Mouse (Mus musculus) intestine, postnatal 0 days (tissue): ENCODE data around the gene Prox1. TPM values are rescaled to one million over a fixed set of nuclear protein-coding genes. Genes with fewer than 3 reads are reported as not detected.

Source experiments
- ATAC-seq: fragments of 200-750 bp; cut with Nextera tagmentation; 2 replicates; pipeline ENCODE4 v1.8.0; 2017; ENCODE audit warnings: mild to moderate bottlenecking, moderate TSS enrichment, moderate library complexity
- H3K27ac ChIP-seq: fragments of 300-500 bp; sonication (generic); 2 replicates; pipeline ENCODE4 v1.5.1; 2014; ENCODE audit warnings: mild to moderate bottlenecking, low read depth, low read length, moderate library complexity
- H3K27me3 ChIP-seq: fragments of 300-500 bp; sonication (generic); replicated peaks from 2 replicates; pipeline ENCODE4 v1.6.1; 2014; ENCODE audit warnings: low read length, mixed read lengths; ENCODE audit not compliant: control insufficient read depth, insufficient read depth
- H3K36me3 ChIP-seq: fragments of 300-500 bp; sonication (generic); 2 replicates; pipeline ENCODE4 v1.6.1; 2014; ENCODE audit warnings: mild to moderate bottlenecking, moderate library complexity; ENCODE audit not compliant: control insufficient read depth, insufficient read depth
- H3K4me1 ChIP-seq: fragments of 300-500 bp; sonication (generic); replicated peaks from 2 replicates; pipeline ENCODE4 v1.6.1; 2014; ENCODE audit warnings: antibody characterized with exemption, low read length, mixed read lengths; ENCODE audit not compliant: control insufficient read depth, insufficient read depth
- H3K4me2 ChIP-seq: fragments of 300-500 bp; sonication (generic); replicated peaks from 2 replicates; pipeline ENCODE4 v1.6.1; 2014; ENCODE audit warnings: low read depth, mild to moderate bottlenecking, moderate library complexity
- H3K4me3 ChIP-seq: fragments of 300-500 bp; sonication (generic); 2 replicates; pipeline ENCODE4 v1.5.1; 2014; ENCODE audit warnings: low read depth, low read length
- H3K9ac ChIP-seq: fragments of 300-500 bp; sonication (generic); 2 replicates; pipeline ENCODE4 v1.6.1; 2014; ENCODE audit warnings: mild to moderate bottlenecking, low read depth, low read length
- H3K9me3 ChIP-seq: fragments of 300-500 bp; sonication (generic); 2 replicates; pipeline ENCODE4 v1.6.1; 2016; ENCODE audit warnings: mixed run types; ENCODE audit not compliant: control insufficient read depth
- CTCF ChIP-seq: sonication (generic); IDR thresholded peaks from 2 replicates; pipeline ENCODE4 v1.5.1; 2016; ENCODE audit warnings: low read depth, mild to moderate bottlenecking, control low read depth, antibody characterized with exemption, moderate library complexity
- WGBS: fragments of 180-500 bp; shearing (Covaris S2); extraction: QIAGEN DNeasy Blood & Tissue Kit; methylation state at CpG from one replicate; pipeline ENCODE4 v1.1.7; 2014; 5-methylcytosine and 5-hydroxymethylcytosine counted together
- polyA plus RNA-seq: library from polyadenylated mRNA; unstranded; fragments of >200 nt; fragmentation: Nextera tagmentation; extraction: Ambion mirVana; gene quantifications from 2 replicates; pipeline ENCODE4 v1.2.1, GENCODE M21; 2015

Prox1 gene
- polyA plus RNA-seq, 1 experiment from 2014 or later, result 1.4 TPM

- TF ChIP-seq CTCF, result peak; percentile 29
- no peak overlapping the region for H3K4me3 ChIP-seq
- no peaks in the 10 kb centered on the region for H3K4me1 ChIP-seq
- no peak overlapping the region for H3K9ac ChIP-seq
- ATAC-seq, result no peak
- H3K27me3 ChIP-seq, result no peaks in the 10 kb centered on the region
- H3K4me2 ChIP-seq, result no peak overlapping the region
- WGBS, result 91% methylated on average over 1 of the region's 1 CpGs
- H3K9me3 ChIP-seq, result no peaks in the 10 kb centered on the region
- H3K36me3 ChIP-seq, result no peaks in the 10 kb centered on the region
- H3K27ac ChIP-seq, result no peak overlapping the region
Measured at GRCm38 (mm10) chr1:190115985-190116384, 54.5 kb downstream of the Prox1 start.

GRCm38 (mm10) chr1:190111741-190112140 is 58.8 kb downstream of the Prox1 start:
- H3K9ac ChIP-seq, result no peak overlapping the region
- WGBS, result 77% methylated on average over 6 of the region's 6 CpGs
- no peak overlapping the region for H3K27ac ChIP-seq
- no peak for ATAC-seq
- H3K4me2 ChIP-seq, result no peak overlapping the region
- H3K4me1 ChIP-seq, result no peaks in the 10 kb centered on the region
- H3K36me3 ChIP-seq, result no peaks in the 10 kb centered on the region
- TF ChIP-seq CTCF, result no peak
- no peak overlapping the region for H3K4me3 ChIP-seq
- H3K9me3 ChIP-seq, result no peaks in the 10 kb centered on the region
- H3K27me3 ChIP-seq, result no peaks in the 10 kb centered on the region

GRCm38 (mm10) chr1:190107587-190107986 is 62.9 kb downstream of the Prox1 start:
- no peak for ATAC-seq
- H3K9ac ChIP-seq, result no peak overlapping the region
- no peaks in the 10 kb centered on the region for H3K27me3 ChIP-seq
- H3K4me1 ChIP-seq, result no peaks in the 10 kb centered on the region
- TF ChIP-seq CTCF, result no peak
- H3K9me3 ChIP-seq, result no peaks in the 10 kb centered on the region
- H3K36me3 ChIP-seq, result no peaks in the 10 kb centered on the region
- no peak overlapping the region for H3K4me3 ChIP-seq
- no peak overlapping the region for H3K27ac ChIP-seq
- no peak overlapping the region for H3K4me2 ChIP-seq
- whole genome bisulfite sequencing, result 81% methylated on average over 1 of the region's 1 CpGs

GRCm38 (mm10) chr1:190106674-190107420 is 63.7 kb downstream of the Prox1 start:
- Histone ChIP-seq H3K4me1 (no peaks in the 10 kb centered on the region), H3K9ac (no peak overlapping the region), H3K27ac (no peak overlapping the region), H3K27me3 (no peaks in the 10 kb centered on the region), H3K4me2 (peak overlapping the region; percentile 27; the same call in 1 of the 2 replicates), H3K4me3 (no peak overlapping the region), H3K9me3 (no peaks in the 10 kb centered on the region), H3K36me3 (no peaks in the 10 kb centered on the region)
- ATAC-seq, result peak; percentile 86
- 29% methylated on average over 16 of the region's 16 CpGs for WGBS
- no peak for TF ChIP-seq CTCF

GRCm38 (mm10) chr1:190106060-190106459 is 64.5 kb downstream of the Prox1 start:
- no peak overlapping the region for H3K4me2 ChIP-seq
- H3K9me3 ChIP-seq, result no peaks in the 10 kb centered on the region
- H3K4me3 ChIP-seq, result no peak overlapping the region
- H3K4me1 ChIP-seq, result no peaks in the 10 kb centered on the region
- ATAC-seq, result no peak
- H3K36me3 ChIP-seq, result no peaks in the 10 kb centered on the region
- no peak overlapping the region for H3K27ac ChIP-seq
- no peak overlapping the region for H3K9ac ChIP-seq
- TF ChIP-seq CTCF, result no peak
- 70% methylated on average over 5 of the region's 5 CpGs for WGBS
- H3K27me3 ChIP-seq, result no peaks in the 10 kb centered on the region

GRCm38 (mm10) chr1:190093326-190093725 is 77.2 kb downstream of the Prox1 start:
- Histone ChIP-seq H3K27ac (no peak overlapping the region), H3K9me3 (no peaks in the 10 kb centered on the region), H3K9ac (no peak overlapping the region), H3K4me3 (no peak overlapping the region), H3K36me3 (no peaks in the 10 kb centered on the region), H3K27me3 (no peaks in the 10 kb centered on the region), H3K4me1 (no peaks in the 10 kb centered on the region), H3K4me2 (no peak overlapping the region)
- 94% methylated on average over 9 of the region's 9 CpGs for WGBS
- TF ChIP-seq CTCF, result no peak
- ATAC-seq, result no peak
